Mouse (Mus musculus) telencephalon, adult 2 months (tissue): ENCODE data around the gene Agr2.

ENCODE experiments used
- DNase-seq: peaks from one replicate; pipeline ENCODE4 v3.0.0-alpha.2; 2011; ENCODE audit warnings: low read depth, low spot score

The Agr2 gene

DNA sequence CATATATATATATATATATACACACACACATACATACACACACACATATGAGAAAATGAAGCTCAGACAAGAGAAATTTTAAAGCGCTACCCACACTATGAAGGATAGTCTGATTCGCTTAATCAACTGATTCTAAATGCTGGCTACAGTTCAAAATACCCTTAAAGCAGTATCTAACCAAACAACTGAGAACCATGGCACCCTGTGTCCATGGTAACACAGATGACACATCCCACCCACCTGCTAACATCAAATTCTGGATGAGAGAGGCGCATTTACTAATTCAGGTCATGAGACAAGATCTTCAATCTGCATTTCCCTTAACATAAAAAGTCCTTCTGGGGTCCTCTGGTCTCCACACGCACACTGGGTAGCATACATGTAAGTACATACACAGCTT lies 33.4 kb downstream of the Agr2 start:
- no peak for DNase-seq

GRCm38 (mm10) chr12:36027171-36027570 lies 34.5 kb downstream of the Agr2 start:
- peak; percentile 60 for DNase-seq

DNA sequence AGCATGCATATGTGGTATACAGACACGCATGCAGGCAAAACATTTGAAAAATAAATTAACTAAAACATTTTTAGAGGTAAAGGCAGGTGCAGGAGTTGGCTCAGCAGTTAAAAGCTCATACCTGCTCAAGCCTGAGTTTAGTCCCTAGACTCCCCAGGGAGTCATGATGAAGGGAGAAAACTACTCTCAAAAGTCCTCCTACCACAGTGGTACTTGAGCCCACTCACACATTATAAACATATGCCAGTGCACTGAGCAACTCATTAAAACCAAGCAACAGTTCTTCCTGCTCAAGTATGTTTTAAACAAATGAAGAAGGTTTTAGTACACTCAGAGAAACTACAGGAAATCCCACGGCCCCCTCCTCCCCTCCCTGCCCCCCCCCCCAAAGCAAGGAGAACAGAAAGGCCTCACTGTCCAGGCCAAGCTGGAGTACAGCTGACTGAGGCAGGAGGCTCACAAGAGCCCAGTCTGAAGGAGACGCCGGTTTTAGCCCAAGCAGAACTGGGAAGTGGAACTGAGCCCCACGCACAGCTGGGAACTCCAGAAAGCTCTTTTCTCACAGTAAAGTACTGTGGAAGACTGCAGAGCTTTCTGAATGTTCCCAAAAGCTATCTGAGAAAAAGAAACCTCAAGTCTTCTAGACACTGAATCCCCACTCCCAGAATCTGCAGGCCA lies 36.4 kb downstream of the Agr2 start:
- no peak for DNase-seq

DNA sequence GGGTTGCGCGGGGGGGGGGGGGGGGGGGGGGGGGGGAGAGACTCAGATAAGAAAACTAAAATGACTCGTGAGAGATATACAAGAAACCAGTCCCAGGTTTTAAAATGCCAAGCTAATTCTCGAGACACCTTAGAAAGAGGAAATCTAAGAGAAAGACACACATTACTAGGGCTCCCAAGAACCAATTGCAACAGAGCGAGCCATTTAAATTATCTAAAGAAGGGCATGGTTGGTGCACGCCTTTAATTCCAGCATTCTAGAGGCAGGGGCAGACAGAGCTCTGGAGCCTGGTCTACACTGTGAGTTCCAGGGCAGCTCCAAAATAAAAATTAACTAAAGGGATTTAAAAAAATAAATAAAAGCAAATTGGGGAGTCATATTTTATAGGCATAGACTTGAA lies 37.0 kb downstream of the Agr2 start:
- DNase-seq: no peak

- DNase-seq: no peak
Observed at GRCm38 (mm10) chr12:36030660-36031363, 38.1 kb downstream of the Agr2 start.

DNA sequence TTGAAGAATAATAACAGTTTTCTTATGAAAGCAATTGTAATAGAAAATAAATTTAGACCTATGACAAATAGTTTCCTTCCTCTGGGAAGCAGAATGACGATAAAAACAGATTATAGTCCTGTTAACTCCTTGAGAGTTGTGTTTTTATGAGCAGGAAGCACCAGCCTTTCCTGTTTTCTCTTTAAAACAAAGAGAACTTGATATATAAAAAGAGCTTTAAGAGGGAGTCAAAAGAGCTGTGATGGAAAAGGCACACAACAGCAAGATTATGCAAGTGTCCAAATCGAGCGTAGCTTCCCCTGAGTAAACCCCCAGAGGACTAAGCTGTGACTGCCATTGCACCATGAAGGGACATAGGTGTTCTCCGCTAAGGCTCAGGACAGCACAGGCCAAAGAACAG lies 39.7 kb downstream of the Agr2 start:
- DNase-seq: no peak

- DNase-seq: no peak
Observed at GRCm38 (mm10) chr12:36035501-36035900, 42.8 kb downstream of the Agr2 start.

- DNase-seq: no peak
Observed at GRCm38 (mm10) chr12:36036121-36036520, 43.4 kb downstream of the Agr2 start.

- DNase-seq: no peak
Observed at GRCm38 (mm10) chr12:36036776-36037175, 44.1 kb downstream of the Agr2 start.

DNA sequence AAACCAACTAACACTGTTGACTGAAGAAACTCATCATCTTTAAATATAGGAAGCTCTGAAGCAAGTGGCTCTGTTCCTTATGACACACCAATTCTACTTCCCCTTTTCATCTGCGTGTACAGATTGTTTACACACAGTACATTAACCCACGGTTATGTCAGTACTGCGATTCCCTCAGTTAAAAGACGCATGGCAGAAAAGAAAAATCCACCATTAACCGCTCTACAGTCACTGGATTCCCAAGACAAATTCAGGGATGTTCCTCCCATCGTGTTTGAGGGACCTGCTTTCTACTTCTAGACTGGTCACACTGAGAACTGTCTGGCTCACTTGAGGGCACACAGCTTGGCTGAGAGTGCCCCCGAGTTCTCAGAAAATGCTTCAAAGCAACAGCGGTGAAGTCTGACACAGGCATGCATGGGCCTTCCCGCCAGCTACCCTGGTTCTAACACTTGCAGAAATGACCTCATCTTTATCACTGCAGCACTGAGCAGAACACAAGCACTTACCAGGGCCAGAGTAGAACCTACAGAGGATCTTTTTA lies 46.9 kb downstream of the Agr2 start:
- no peak for DNase-seq

DNA sequence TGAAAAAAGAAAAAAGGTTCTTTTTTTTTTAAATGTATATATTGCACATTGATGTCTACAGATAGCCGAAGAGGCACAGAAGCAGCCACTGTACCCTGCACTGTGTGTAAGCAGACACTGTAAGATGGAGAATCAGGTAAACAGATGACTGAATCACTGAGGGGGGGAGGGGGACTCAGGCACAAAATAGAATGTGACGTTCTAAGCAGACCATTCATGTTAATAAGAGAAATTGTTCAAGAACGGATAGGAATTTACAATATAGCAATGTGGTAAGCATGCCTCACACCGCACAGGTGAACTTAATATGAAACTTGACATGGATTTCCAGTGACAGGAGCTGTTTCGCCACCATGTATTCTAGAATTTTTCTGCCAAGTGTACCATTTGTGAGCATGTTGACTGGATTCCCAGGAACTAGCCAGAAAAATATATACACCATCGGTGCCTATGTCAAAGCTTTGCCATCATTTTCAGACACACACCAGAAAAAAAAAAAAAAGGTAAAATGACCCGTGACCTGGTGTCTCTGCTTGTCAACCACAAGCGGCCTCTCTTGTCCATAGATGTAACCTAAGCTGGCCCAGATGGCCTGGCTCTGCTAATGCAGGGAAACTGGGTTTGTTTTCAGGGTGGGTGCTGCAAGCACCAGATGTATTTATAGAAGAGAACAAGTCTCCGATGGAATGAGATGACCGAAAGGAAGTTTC lies 48.0 kb downstream of the Agr2 start:
- DNase-seq: no peak

DNA sequence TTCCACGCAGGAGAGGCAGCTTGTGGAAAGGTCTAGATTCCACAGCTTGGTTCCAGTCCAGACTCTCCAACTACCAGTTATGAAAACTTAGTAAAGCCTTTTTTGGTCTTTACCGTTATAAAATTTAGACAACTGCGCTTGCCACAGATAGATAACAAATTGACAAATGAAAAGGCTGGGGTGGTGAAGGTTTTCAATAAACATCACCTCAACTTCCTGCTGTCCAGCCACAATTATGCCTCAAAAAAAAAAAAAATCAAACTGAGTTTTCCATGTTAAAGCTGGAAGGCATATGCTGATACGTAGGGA lies 48.5 kb downstream of the Agr2 start:
- DNase-seq: no peak

DNA sequence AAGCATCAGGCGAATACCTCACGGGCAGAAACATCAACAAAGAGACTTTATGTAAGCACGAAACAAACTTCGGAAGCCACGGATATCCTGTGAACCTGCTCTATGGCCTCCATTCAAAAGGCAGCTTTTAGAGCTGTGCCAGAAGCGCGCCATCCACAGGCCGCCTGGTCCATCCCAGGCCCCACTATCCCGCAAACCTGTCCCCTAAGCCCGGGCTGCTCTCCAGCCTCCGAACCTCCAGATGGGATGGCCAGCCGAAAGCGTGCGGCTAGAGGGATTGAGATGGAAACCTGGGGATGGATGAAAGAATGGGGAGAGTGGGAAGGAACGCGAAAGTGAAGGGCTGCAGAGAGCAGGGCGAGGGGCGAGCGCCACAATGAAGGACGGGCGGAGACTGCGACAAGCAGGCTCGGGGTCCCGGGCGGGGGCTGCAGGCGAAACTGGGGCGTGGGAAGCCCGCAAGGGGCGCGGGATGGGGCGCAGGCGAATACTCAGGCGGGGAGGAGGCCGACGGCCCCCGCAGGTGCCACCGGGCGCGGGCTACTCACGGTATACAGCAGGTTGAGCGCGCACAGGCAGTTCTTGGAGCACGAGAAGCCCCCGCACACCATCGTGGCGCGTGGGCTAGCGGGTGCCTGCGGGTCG lies 49.1 kb downstream of the Agr2 start:
- no peak for DNase-seq

DNA sequence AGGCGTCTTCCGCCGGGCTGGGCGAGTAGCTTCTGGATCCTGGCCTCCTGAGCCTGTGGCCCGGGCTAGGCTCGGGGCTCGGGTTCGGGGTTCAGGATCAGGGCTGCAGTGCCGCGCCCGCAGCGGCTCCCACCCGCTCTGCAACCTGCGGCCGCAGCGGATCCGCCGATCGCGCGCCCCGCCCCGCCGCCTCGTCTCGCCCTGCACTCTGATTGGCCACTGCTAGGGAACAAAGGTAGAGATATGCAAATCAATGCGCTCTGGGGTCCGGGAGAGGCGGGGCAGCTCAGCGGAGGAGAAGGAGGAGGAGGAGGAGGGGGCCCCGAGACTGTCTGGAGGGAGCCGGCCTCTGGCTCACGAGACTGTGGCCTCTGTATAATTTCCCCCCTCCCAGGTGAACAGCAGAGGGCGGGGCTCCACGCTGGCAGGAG lies 49.7 kb downstream of the Agr2 start, which contains the start of gene Tspan13:
Gene Tspan13 (minus strand): TSS at position 153 of the 431 bp plus-strand sequence.
- DNase-seq: peak; percentile 80

DNA sequence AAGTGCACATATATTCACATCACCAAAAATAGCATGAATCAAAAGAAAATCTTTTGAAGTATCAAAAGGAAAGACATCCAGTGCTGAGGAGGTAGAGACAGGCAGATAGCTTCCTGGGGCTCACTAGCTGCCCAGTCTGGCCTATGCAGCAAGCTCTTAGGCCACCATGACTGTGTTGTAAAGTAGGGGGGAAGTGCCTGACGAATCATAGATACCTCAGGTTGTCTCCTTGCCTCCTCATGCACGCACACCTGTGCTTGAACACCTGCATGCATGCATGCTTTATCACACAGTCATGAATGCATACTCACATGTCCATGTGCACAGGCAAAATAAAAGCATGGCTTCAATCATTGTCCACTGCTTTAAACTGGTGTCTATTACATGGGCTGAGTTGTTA lies 52.0 kb downstream of the Agr2 start:
- DNase-seq: no peak

DNA sequence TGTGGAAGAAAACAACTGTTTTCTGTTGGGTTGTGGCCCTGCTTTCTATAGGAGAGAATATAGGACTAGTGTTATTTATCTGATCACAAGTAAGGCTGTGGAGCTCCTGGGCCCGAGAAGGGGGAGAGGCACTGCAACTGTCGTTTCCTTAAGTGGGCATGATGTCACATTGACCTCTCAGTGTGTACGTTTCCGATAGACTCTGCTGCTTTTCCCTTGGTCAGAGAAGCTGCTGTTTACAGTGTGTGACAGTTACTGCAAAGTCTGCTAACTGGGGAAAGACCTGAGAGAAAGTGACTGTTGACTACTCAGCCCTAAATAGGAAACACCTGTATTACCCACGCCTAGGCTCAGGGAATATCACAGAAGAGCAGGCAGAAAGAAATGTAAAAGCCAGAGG lies 53.5 kb downstream of the Agr2 start:
- DNase-seq: no peak

DNA sequence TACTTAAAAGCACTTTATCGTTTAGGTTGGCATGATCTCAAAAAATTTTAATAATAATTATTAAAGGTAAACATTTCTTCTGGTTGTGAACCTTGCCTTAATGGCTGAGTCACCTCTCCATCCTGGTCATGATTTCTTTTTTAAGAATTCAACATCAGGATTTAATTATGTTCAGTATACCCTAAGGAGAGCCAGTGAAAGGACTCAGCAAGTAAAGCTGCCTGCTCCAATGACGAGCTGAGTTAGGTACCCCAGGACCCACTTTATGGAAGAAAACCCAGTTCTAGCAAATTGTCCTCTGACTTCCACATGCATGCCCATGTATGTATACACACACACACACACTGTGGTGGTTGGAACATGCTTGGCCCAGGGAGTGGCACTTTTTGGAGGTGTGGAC lies 54.9 kb downstream of the Agr2 start:
- no peak for DNase-seq

DNA sequence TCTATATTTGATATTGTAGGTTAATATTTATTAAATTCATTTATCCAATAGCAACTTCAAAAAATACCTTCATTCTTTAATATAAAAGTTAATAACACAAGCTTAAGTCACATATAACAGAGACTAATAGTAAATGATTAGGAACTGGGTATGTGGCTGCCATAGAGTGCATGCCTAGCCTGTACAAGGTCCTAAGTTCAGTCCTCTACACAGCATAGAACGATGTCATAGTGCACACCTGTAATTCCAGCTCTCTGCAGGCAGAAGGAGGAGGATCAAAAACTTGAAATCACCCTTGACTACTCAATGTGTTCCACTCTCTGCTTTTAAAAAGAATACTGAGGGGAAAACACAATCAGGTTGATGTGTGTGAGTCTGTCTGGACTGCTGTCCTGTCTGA lies 57.6 kb downstream of the Agr2 start:
- no peak for DNase-seq
